Mouse (Mus musculus): ENCODE measurements around the gene Birc2. TPM values are rescaled to one million over a fixed set of nuclear protein-coding genes. Genes with fewer than 3 reads are reported as not detected.

Birc2 gene
- polyA plus RNA-seq, 1 experiment = 51.9 TPM

DNA sequence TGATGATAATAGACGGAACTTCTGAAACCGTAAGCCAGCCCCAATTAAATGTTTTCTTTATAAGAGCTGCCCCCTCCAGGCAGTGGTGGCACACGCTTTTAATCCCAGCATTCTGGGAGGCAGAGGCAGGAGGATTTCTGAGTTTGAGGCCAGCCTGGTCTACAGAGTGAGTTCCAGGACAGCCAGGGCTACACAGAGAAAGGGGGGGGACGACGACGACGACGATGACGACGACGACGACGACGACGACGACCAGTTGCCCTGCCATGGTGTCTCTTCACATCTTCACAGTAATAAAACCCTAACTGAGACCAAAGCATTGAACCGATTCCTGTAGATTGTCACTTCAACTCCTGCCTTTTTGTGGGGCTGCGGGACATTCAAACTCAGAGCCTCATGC is 11.3 kb upstream of the Birc2 start:
- Histone ChIP-seq H3K4me1 (ENCODE audit: control insufficient read depth, insufficient read depth, low read length) (peaks cover 1% of the 10 kb centered on the region), H3K27me3 (ENCODE audit: control insufficient read depth, insufficient read depth, low read length, poor library complexity, severe bottlenecking) (no peaks in the 10 kb centered on the region), H3K4me3 (ENCODE audit: low read depth, low read length) (no peak overlapping the region), H3K9me3 (replicated peaks; ENCODE audit: control insufficient read depth, insufficient read depth, low read length, poor library complexity, severe bottlenecking) (no peaks in the 10 kb centered on the region), H3K27ac (ENCODE audit: insufficient read depth, low read length) (no peak overlapping the region), H3K36me3 (ENCODE audit: control insufficient read depth, insufficient read depth, low read length, poor library complexity, severe bottlenecking) (no peaks in the 10 kb centered on the region), H3K9ac (ENCODE audit: low read depth, poor library complexity, severe bottlenecking) (no peak overlapping the region)
- TF ChIP-seq EP300 (IDR thresholded peaks at IDR 0.05; ENCODE audit: insufficient read depth, low read depth, low read length) (no peak), POLR2A (IDR thresholded peaks at IDR 0.05; ENCODE audit: insufficient read depth, low read length) (no peak), CTCF (IDR thresholded peaks at IDR 0.05; ENCODE audit: low read depth, low read length) (no peak)

DNA sequence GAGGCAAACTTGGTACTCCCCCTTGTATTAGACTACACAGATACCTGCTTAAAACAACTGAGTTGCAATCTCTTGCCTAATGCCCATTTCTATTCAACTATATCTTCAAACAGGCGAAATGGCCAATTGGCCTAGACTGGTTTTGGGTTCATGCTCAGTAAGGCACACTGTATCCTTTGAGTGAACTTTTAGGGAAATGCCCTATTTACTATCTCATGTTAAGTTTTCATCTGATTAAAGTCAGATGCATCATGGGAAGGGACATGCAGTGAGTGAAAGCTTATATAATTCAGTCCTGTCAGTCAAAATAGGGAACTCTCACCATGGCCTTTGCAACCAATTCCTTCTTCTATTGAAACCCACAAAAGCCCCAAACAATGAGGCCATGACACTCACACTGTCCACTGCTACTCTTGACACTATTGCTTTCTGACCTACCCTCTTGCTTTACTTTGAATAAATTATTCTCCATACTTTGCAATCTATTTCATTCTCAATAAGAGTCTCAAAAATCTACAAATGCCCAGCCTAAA is 9.9 kb upstream of the Birc2 start:
- Histone ChIP-seq H3K27ac (ENCODE audit: insufficient read depth, low read length) (no peak overlapping the region), H3K4me3 (ENCODE audit: low read depth, low read length) (no peak overlapping the region), H3K4me1 (ENCODE audit: control insufficient read depth, insufficient read depth, low read length) (peaks cover 1% of the 10 kb centered on the region), H3K9ac (ENCODE audit: low read depth, poor library complexity, severe bottlenecking) (no peak overlapping the region), H3K36me3 (ENCODE audit: control insufficient read depth, insufficient read depth, low read length, poor library complexity, severe bottlenecking) (no peaks in the 10 kb centered on the region), H3K9me3 (replicated peaks; ENCODE audit: control insufficient read depth, insufficient read depth, low read length, poor library complexity, severe bottlenecking) (no peaks in the 10 kb centered on the region), H3K27me3 (ENCODE audit: control insufficient read depth, insufficient read depth, low read length, poor library complexity, severe bottlenecking) (no peaks in the 10 kb centered on the region)
- no peak for TF ChIP-seq EP300 (IDR thresholded peaks at IDR 0.05; ENCODE audit: insufficient read depth, low read depth, low read length)
- no peak for TF ChIP-seq POLR2A (IDR thresholded peaks at IDR 0.05; ENCODE audit: insufficient read depth, low read length)
- no peak for TF ChIP-seq CTCF (IDR thresholded peaks at IDR 0.05; ENCODE audit: low read depth, low read length)

DNA sequence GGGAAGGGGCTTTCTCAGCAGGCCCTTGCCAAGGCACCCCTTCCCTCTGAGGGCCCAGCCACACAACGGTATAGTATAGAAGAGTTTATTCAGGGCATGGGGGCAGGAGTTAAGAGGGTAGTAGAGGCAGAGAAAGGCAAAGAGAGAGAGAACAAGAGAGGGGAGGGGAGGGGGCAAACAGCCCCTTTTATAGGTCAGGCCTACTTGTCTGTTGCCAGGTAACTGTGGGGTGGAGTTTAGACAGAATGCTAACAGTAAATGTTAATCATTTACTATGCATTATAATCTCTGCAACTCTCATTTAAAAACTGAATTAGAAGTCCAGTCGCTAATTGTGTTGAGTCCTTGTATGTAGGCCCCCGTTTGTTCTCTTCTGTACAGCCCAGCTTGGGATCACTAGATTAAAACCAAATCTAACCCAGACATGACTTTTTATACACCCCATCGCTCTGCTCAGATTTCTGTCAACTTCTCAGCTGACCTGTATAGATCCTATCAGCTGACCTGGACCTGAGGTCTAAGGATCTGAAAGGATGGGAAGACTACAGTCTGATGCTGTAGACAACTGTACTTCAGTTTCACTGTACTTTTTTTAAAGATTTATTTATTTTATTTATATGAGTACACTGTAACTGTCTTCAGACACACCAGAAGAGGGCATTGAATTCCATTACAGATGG is 8.5 kb upstream of the Birc2 start:
- H3K9ac ChIP-seq (ENCODE audit: low read depth, poor library complexity, severe bottlenecking) = no peak overlapping the region
- TF ChIP-seq EP300 (IDR thresholded peaks at IDR 0.05; ENCODE audit: insufficient read depth, low read depth, low read length) = no peak
- TF ChIP-seq POLR2A (IDR thresholded peaks at IDR 0.05; ENCODE audit: insufficient read depth, low read length) = no peak
- no peak for TF ChIP-seq CTCF (IDR thresholded peaks at IDR 0.05; ENCODE audit: low read depth, low read length)
- H3K27ac ChIP-seq (ENCODE audit: insufficient read depth, low read length) = no peak overlapping the region
- no peaks in the 10 kb centered on the region for H3K27me3 ChIP-seq (ENCODE audit: control insufficient read depth, insufficient read depth, low read length, poor library complexity, severe bottlenecking)
- H3K9me3 ChIP-seq (replicated peaks; ENCODE audit: control insufficient read depth, insufficient read depth, low read length, poor library complexity, severe bottlenecking) = no peaks in the 10 kb centered on the region
- peaks cover 1% of the 10 kb centered on the region for H3K4me1 ChIP-seq (ENCODE audit: control insufficient read depth, insufficient read depth, low read length)
- no peaks in the 10 kb centered on the region for H3K36me3 ChIP-seq (ENCODE audit: control insufficient read depth, insufficient read depth, low read length, poor library complexity, severe bottlenecking)
- no peak overlapping the region for H3K4me3 ChIP-seq (ENCODE audit: low read depth, low read length)

DNA sequence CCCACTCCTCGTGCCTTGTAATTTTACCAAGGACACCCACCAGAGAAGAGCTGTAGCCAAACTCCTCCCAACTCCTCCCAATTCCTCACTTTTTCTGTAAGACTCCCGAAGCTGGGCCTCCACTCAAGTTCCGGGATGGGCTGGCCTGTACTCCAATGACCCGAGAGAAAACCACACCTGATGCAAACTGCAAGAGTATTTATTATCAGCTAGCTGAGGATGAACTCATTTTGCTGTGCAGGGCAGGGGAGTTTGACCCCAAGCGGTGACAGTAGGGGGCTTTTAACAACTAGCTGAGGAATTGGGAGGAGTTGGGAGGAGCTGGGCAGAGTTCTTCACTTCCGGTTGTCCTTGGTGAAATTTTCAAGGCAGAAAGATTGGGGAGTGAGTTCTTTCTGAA is 4.4 kb upstream of the Birc2 start:
- Histone ChIP-seq H3K4me1 (ENCODE audit: control insufficient read depth, insufficient read depth, low read length) (peaks cover 1% of the 10 kb centered on the region), H3K27ac (ENCODE audit: insufficient read depth, low read length) (no peak overlapping the region)

DNA sequence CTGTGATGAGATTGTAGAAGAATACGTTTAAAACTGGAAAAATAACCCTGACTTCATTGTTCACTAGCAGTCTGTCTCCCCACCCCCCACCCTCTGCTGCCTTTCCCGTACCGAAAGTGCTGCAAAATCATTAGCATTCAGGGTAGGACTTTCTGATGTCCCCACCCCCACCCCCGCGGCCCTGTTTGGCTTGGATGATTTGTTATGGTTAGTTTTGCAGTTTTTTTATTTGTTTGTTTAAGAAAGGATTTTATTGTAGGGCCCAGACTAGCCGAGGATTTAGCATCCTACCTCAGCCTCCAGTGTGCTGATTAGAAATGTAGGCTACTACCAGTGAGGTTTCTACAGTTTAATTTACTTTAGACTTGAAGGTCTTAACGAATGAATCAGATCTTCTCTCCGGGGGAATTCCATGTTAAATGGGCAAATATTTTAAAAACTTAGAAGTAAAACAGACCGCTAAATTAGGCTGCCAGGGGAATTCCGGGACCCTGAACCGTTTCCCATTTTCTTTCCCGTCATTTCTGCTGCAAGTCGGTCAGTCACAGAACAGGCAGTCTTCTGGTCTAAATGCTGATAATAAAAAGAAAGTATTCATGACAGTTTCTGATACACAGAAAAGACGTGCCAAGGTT is 1.1 kb upstream of the Birc2 start:
- Histone ChIP-seq H3K36me3 (ENCODE audit: control insufficient read depth, insufficient read depth, low read length, poor library complexity, severe bottlenecking) (peaks cover 17% of the 10 kb centered on the region), H3K9ac (ENCODE audit: low read depth, poor library complexity, severe bottlenecking) (peak overlapping the region; percentile 81), H3K27ac (ENCODE audit: insufficient read depth, low read length) (peak overlapping the region; percentile 86), H3K27me3 (ENCODE audit: control insufficient read depth, insufficient read depth, low read length, poor library complexity, severe bottlenecking) (no peaks in the 10 kb centered on the region), H3K9me3 (replicated peaks; ENCODE audit: control insufficient read depth, insufficient read depth, low read length, poor library complexity, severe bottlenecking) (no peaks in the 10 kb centered on the region), H3K4me1 (ENCODE audit: control insufficient read depth, insufficient read depth, low read length) (no peaks in the 10 kb centered on the region), H3K4me3 (ENCODE audit: low read depth, low read length) (peak overlapping the region; percentile 38; the same call in 1 of the 2 replicates)
- TF ChIP-seq EP300 (IDR thresholded peaks at IDR 0.05; ENCODE audit: insufficient read depth, low read depth, low read length) (0 out of 2 replicates have a peak, but pooled peaks have one; percentile 50), CTCF (IDR thresholded peaks at IDR 0.05; ENCODE audit: low read depth, low read length) (no peak), POLR2A (IDR thresholded peaks at IDR 0.05; ENCODE audit: insufficient read depth, low read length) (no peak)

More for the DNA sequence above, 4.4 kb upstream of the Birc2 start:
- no peak overlapping the region for H3K4me3 ChIP-seq (ENCODE audit: low read depth, low read length)
- no peak for TF ChIP-seq EP300 (IDR thresholded peaks at IDR 0.05; ENCODE audit: insufficient read depth, low read depth, low read length)
- TF ChIP-seq CTCF (IDR thresholded peaks at IDR 0.05; ENCODE audit: low read depth, low read length) = no peak
- no peak for TF ChIP-seq POLR2A (IDR thresholded peaks at IDR 0.05; ENCODE audit: insufficient read depth, low read length)
- no peaks in the 10 kb centered on the region for H3K9me3 ChIP-seq (replicated peaks; ENCODE audit: control insufficient read depth, insufficient read depth, low read length, poor library complexity, severe bottlenecking)
- no peaks in the 10 kb centered on the region for H3K27me3 ChIP-seq (ENCODE audit: control insufficient read depth, insufficient read depth, low read length, poor library complexity, severe bottlenecking)
- no peaks in the 10 kb centered on the region for H3K36me3 ChIP-seq (ENCODE audit: control insufficient read depth, insufficient read depth, low read length, poor library complexity, severe bottlenecking)
- no peak overlapping the region for H3K9ac ChIP-seq (ENCODE audit: low read depth, poor library complexity, severe bottlenecking)

DNA sequence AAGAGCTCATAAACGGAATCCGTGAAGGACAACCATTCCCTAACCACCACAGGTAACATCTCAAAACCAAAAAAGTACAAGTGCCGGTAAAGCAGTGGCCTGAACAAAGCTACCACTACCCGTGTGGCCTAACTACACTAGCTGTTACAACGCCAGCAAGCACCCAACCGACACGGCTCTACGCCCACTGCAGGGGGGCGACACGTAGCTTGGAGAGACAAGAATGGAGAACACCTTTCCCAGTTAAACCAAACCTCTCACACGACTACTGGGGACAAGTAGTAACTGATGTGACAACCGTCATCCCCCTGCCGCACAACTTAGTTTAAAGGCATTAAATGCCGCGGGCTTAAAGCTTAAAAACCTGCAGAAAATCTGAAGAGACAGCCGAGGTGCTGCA is 533 bp downstream of the Birc2 start:
- H3K4me1 ChIP-seq (ENCODE audit: control insufficient read depth, insufficient read depth, low read length) = peaks cover 1% of the 10 kb centered on the region
- TF ChIP-seq POLR2A (IDR thresholded peaks at IDR 0.05; ENCODE audit: insufficient read depth, low read length) (no peak), EP300 (IDR thresholded peaks at IDR 0.05; ENCODE audit: insufficient read depth, low read depth, low read length) (no peak), CTCF (IDR thresholded peaks at IDR 0.05; ENCODE audit: low read depth, low read length) (no peak)
- H3K4me3 ChIP-seq (ENCODE audit: low read depth, low read length) = peak overlapping the region; percentile 76
- H3K27ac ChIP-seq (ENCODE audit: insufficient read depth, low read length) = peak overlapping the region; percentile 92
- H3K9ac ChIP-seq (ENCODE audit: low read depth, poor library complexity, severe bottlenecking) = peak overlapping the region; percentile 81
- H3K27me3 ChIP-seq (ENCODE audit: control insufficient read depth, insufficient read depth, low read length, poor library complexity, severe bottlenecking) = no peaks in the 10 kb centered on the region
- H3K36me3 ChIP-seq (ENCODE audit: control insufficient read depth, insufficient read depth, low read length, poor library complexity, severe bottlenecking) = peaks cover 17% of the 10 kb centered on the region
- H3K9me3 ChIP-seq (replicated peaks; ENCODE audit: control insufficient read depth, insufficient read depth, low read length, poor library complexity, severe bottlenecking) = no peaks in the 10 kb centered on the region

All from ES-Bruce4 (cell line).